Mouse (Mus musculus) megakaryocyte, embryonic 14.5 days (primary cell): Measurements from ENCODE around the gene D630045J12Rik.

Experiments used
- FLI1 ChIP-seq: IDR thresholded peaks from 2 replicates; pipeline ENCODE4 v1.6.1; 2012; ENCODE audit warnings: low read length, inconsistent platforms, mixed read lengths
- GATA1 ChIP-seq: IDR thresholded peaks from 3 replicates; pipeline ENCODE4 v1.6.1; 2012; ENCODE audit warnings: mixed read lengths, low read length, inconsistent platforms, borderline replicate concordance

- TF ChIP-seq GATA1 (no peak), FLI1 (no peak)
Measured at GRCm38 (mm10) chr6:38094701-38095100, 159.1 kb downstream of the D630045J12Rik start.
